10 mouse cellular contexts compared by ENCODE assay signal in the genomic region with DNA sequence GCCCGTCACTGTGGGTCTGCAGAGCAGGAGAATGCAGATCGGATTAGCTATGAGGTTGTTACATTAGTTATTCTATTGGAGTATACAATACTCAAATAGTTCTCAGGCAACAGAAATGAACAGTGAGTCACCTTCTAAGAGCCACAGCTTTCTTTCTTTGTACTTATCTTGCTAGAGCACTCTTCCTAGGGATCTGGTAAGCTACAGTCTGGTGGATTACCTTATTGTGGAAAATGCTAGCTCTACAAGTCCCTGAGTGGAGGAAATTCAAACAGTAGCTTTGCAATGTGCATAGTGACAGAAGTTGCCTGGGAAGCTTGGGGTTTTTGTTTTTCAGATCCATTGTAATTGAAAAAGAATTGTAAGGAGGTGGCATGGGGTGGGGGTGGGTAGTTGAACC. TPM values are rescaled to one million over a fixed set of nuclear protein-coding genes. Genes with fewer than 3 reads are reported as not detected.
A peak's percentile ranks its signal among the peaks of the same experiment; 100 is the strongest.
DNase-seq lines count a peak whose midpoint lies in the region; ATAC-seq lines count a peak whose summit lies in the region.
"Had no signal": no experiment of that assay in that cellular context is flagged by ENCODE, and none has a peak within 500 bp of the region (broad histone marks: within the 10 kb centered on the region; RNA-seq: fewer than 3 reads in every experiment).

No protein-coding gene starts in this region.

- H3K9ac ChIP-seq in hindbrain, embryonic 13.5 days = no peak overlapping the region
- H3K9ac ChIP-seq in hindbrain, embryonic 11.5 days (ENCODE audit: low read depth, low read length) = no peak overlapping the region
- H3K9ac ChIP-seq in embryonic facial prominence, embryonic 12.5 days = no peak overlapping the region

- H3K4me3 ChIP-seq in hindbrain, embryonic 13.5 days = no peak overlapping the region
- no peak overlapping the region for H3K4me3 ChIP-seq in hindbrain, embryonic 11.5 days (ENCODE audit: low read depth, low read length)
- H3K4me3 ChIP-seq in embryonic facial prominence, embryonic 12.5 days = no peak overlapping the region

- H3K4me2 ChIP-seq in hindbrain, embryonic 13.5 days = 0 out of 2 replicates have a peak overlapping the region, but pooled peaks have one; percentile 16
- no peak overlapping the region for H3K4me2 ChIP-seq in hindbrain, embryonic 11.5 days (replicated peaks; ENCODE audit: low read depth, low read length)
- peak overlapping the region; percentile 17 for H3K4me2 ChIP-seq in embryonic facial prominence, embryonic 12.5 days (replicated peaks)
- H3K4me2 ChIP-seq: heart, embryonic 11.5 days had no signal

- no peak overlapping the region for H3K27ac ChIP-seq in hindbrain, embryonic 13.5 days
- H3K27ac ChIP-seq in hindbrain, embryonic 11.5 days (ENCODE audit: low read depth, low read length) = no peak overlapping the region
- H3K27ac ChIP-seq in embryonic facial prominence, embryonic 12.5 days = peak overlapping the region; percentile 78

- no peak for DNase-seq in hindbrain, embryonic 11.5 days (ENCODE audit: low spot score)
- peak; percentile 52 for DNase-seq in A20 (ENCODE audit: low read depth, low spot score)
- no peak for DNase-seq in cerebellum, adult 9-10 months
- no peak for DNase-seq in ovary, adult 18-20 months (ENCODE audit: low spot score)

- peaks cover 8% of the 10 kb centered on the region for H3K4me1 ChIP-seq in hindbrain, embryonic 13.5 days (replicated peaks)
- H3K4me1 ChIP-seq in hindbrain, embryonic 11.5 days (replicated peaks; ENCODE audit: control insufficient read depth, insufficient read depth, low read length) = no peaks in the 10 kb centered on the region
- peaks cover 4% of the 10 kb centered on the region; the same call in 1 of the 2 replicates for H3K4me1 ChIP-seq in embryonic facial prominence, embryonic 12.5 days

- ATAC-seq in hindbrain, embryonic 13.5 days (ENCODE audit: low FRiP score) = peak; percentile 24; the same call in 1 of the 2 replicates
- no peak for ATAC-seq in hindbrain, embryonic 11.5 days (ENCODE audit: low FRiP score)
- ATAC-seq in embryonic facial prominence, embryonic 12.5 days (ENCODE audit: insufficient number of reproducible peaks, insufficient read depth, low FRiP score, low TSS enrichment) = no peak
- peak; percentile 39 for ATAC-seq in megakaryocyte progenitor cell, adult 5-6 weeks (replicated peaks; ENCODE audit: poor library complexity)
- no peak for ATAC-seq in erythroblast, adult 5-6 weeks (replicated peaks; ENCODE audit: low FRiP score, poor library complexity, severe bottlenecking)

- no peaks in the 10 kb centered on the region for H3K9me3 ChIP-seq in hindbrain, embryonic 13.5 days
- H3K9me3 ChIP-seq in hindbrain, embryonic 11.5 days (ENCODE audit: control insufficient read depth, low read length) = no peaks in the 10 kb centered on the region
- H3K9me3 ChIP-seq in embryonic facial prominence, embryonic 12.5 days = no peaks in the 10 kb centered on the region

- H3K36me3 ChIP-seq in hindbrain, embryonic 13.5 days = no peaks in the 10 kb centered on the region
- H3K36me3 ChIP-seq in hindbrain, embryonic 11.5 days (ENCODE audit: control insufficient read depth, insufficient read depth, low read length) = no peaks in the 10 kb centered on the region
- H3K36me3 ChIP-seq in embryonic facial prominence, embryonic 12.5 days = no peaks in the 10 kb centered on the region

- 40% methylated on average over 2 of the region's 2 CpGs for whole genome bisulfite sequencing in hindbrain, embryonic 13.5 days
- 43% methylated on average over 2 of the region's 2 CpGs for WGBS in hindbrain, embryonic 11.5 days
- WGBS in embryonic facial prominence, embryonic 12.5 days = 48% methylated on average over 2 of the region's 2 CpGs

- peaks cover 37% of the 10 kb centered on the region for H3K27me3 ChIP-seq in hindbrain, embryonic 13.5 days
- H3K27me3 ChIP-seq in hindbrain, embryonic 11.5 days (ENCODE audit: control insufficient read depth, insufficient read depth, low read length) = no peaks in the 10 kb centered on the region
- no peaks in the 10 kb centered on the region for H3K27me3 ChIP-seq in embryonic facial prominence, embryonic 12.5 days

RNA-seq across cellular contexts. Expression of gene Klrb1f, which starts 52.5 kb away (rescaled TPM):
- polyA plus RNA-seq in hindbrain, embryonic 13.5 days (2015; fragmentation: Nextera tagmentation; extraction: Ambion mirVana) = 0.23 and 0.25 TPM in 2 replicates
- polyA plus RNA-seq in hindbrain, embryonic 11.5 days (2014; fragmentation: Nextera tagmentation; extraction: Ambion mirVana) = 0.70 TPM in 1 of 2 replicates, not detected in the other
- polyA plus RNA-seq in embryonic facial prominence, embryonic 12.5 days (2016; fragmentation: Nextera tagmentation; extraction: Ambion mirVana) = 0.49 TPM in 1 of 2 replicates, not detected in the other
- total RNA-seq in megakaryocyte progenitor cell, adult 5-6 weeks (2015) = 32.0 and 35.4 TPM in 2 replicates
- 16.3 and 23.6 TPM in 2 replicates for total RNA-seq in megakaryocyte progenitor cell, adult 5-6 weeks (2017)
- 5.2 and 12.3 TPM in 2 replicates for total RNA-seq in erythroblast, adult 5-6 weeks (2015; ENCODE audit: low replicate concordance)
- total RNA-seq in erythroblast, adult 5-6 weeks (2017; ENCODE audit: low replicate concordance) = 0.84 and 2.5 TPM in 2 replicates
- total RNA-seq: layer of hippocampus, adult 18-20 months had no signal

RNA-seq across cellular contexts. Expression of gene Clec2g, which starts 59.0 kb away (rescaled TPM):
- not detected in 2 replicates for polyA plus RNA-seq in hindbrain, embryonic 13.5 days (2015; fragmentation: Nextera tagmentation; extraction: Ambion mirVana)
- not detected in 2 replicates for polyA plus RNA-seq in hindbrain, embryonic 11.5 days (2014; fragmentation: Nextera tagmentation; extraction: Ambion mirVana)
- not detected in 2 replicates for polyA plus RNA-seq in embryonic facial prominence, embryonic 12.5 days (2016; fragmentation: Nextera tagmentation; extraction: Ambion mirVana)
- not detected in 2 replicates for total RNA-seq in megakaryocyte progenitor cell, adult 5-6 weeks (2015)
- total RNA-seq in megakaryocyte progenitor cell, adult 5-6 weeks (2017) = not detected in 2 replicates
- not detected in 2 replicates for total RNA-seq in erythroblast, adult 5-6 weeks (2015; ENCODE audit: low replicate concordance)
- total RNA-seq in erythroblast, adult 5-6 weeks (2017; ENCODE audit: low replicate concordance) = 0.28 TPM in 1 of 2 replicates, not detected in the other
- polyA plus RNA-seq: heart, embryonic 11.5 days had no signal

Comparison
In these comparisons a context has a peak if more than half of its experiments do, and no peak if none do; other contexts are left out.
1. ATAC-seq: peak in hindbrain, embryonic 13.5 days (single experiment) and megakaryocyte progenitor cell, adult 5-6 weeks (single experiment); none in hindbrain, embryonic 11.5 days (single experiment), embryonic facial prominence, embryonic 12.5 days (single experiment) and erythroblast, adult 5-6 weeks (single experiment).